Mouse (Mus musculus) small intestine, adult 2 months (tissue): ENCODE results near the gene Tpbpa.

Experiments
- CTCF ChIP-seq: fragments of 200-500 bp; IDR thresholded peaks from 2 replicates; pipeline ENCODE4 v1.5.1; 2012; ENCODE audit warnings: low read depth, mild to moderate bottlenecking, control low read depth, inconsistent platforms, low read length, moderate library complexity, mixed read lengths; ENCODE audit not compliant: insufficient replicate concordance, insufficient read length; ENCODE audit errors: extremely low read depth
- POLR2A ChIP-seq: fragments of 200-500 bp; IDR thresholded peaks from 2 replicates; pipeline ENCODE4 v1.6.1; 2012; ENCODE audit warnings: low read depth, mild to moderate bottlenecking, control low read depth, inconsistent platforms, low read length, moderate library complexity

- TF ChIP-seq CTCF, result no peak
- TF ChIP-seq POLR2A, result no peak
These were observed 44.5 kb downstream of the Tpbpa start, which contains the start of gene Ctla2b for GRCm38 (mm10) chr13:60897328-60897727.
